Mouse (Mus musculus) small intestine, adult 2 months (tissue): ENCODE results near the gene Pex11a.

Experiments
- CTCF ChIP-seq: fragments of 200-500 bp; IDR thresholded peaks from 2 replicates; pipeline ENCODE4 v1.5.1; 2012; ENCODE audit warnings: low read depth, mild to moderate bottlenecking, control low read depth, inconsistent platforms, low read length, moderate library complexity, mixed read lengths; ENCODE audit not compliant: insufficient replicate concordance, insufficient read length; ENCODE audit errors: extremely low read depth
- POLR2A ChIP-seq: fragments of 200-500 bp; IDR thresholded peaks from 2 replicates; pipeline ENCODE4 v1.6.1; 2012; ENCODE audit warnings: low read depth, mild to moderate bottlenecking, control low read depth, inconsistent platforms, low read length, moderate library complexity

GRCm38 (mm10) chr7:79710130-79710607, 32.8 kb downstream of the Pex11a start:
- no peak for TF ChIP-seq CTCF
- TF ChIP-seq POLR2A: no peak
